Mouse (Mus musculus): ENCODE measurements around the gene Cmip.

- no peak for TF ChIP-seq CTCF (IDR thresholded peaks at IDR 0.05; ENCODE audit: borderline replicate concordance, control insufficient read depth, extremely low read depth, insufficient read depth, low read length, poor library complexity)
- TF ChIP-seq POLR2A (IDR thresholded peaks at IDR 0.05; ENCODE audit: control insufficient read depth, extremely low read depth, insufficient read depth, low read length, poor library complexity), result no peak
Measured at GRCm38 (mm10) chr8:117299204-117299603, 42.3 kb downstream of the Cmip start.
